Mouse (Mus musculus) MEL (cell line): Measurements from ENCODE around the gene Pde4dip. TPM values are rescaled to one million over a fixed set of nuclear protein-coding genes. Genes with fewer than 3 reads are reported as not detected.
A peak's percentile ranks its signal among the peaks of the same experiment; 100 is the strongest.

Experiments
- DNase-seq: peaks from one replicate; pipeline ENCODE4 v3.0.0; 2011; ENCODE audit warnings: low read depth, low spot score
- H3K27ac ChIP-seq: 2 replicates; pipeline ENCODE4 v1.5.1; 2012; ENCODE audit warnings: low read depth, mild to moderate bottlenecking, control low read depth, low read length, moderate library complexity; ENCODE audit not compliant: control insufficient read depth
- H3K27me3 ChIP-seq, 2 experiments: fragments of 150-350 bp in 1 of 2; sonication (generic) in 1 of 2; 2 replicates each; pipeline ENCODE4 v1.6.1; 2012; ENCODE audit warnings: low read length in 2 of 2, mild to moderate bottlenecking in 2 of 2, improper control_type of control experiment in 1 of 2, moderate library complexity in 1 of 2; ENCODE audit not compliant: insufficient read depth in 2 of 2, control insufficient read depth in 1 of 2
- H3K36me3 ChIP-seq, 2 experiments: 2 replicates each; pipeline ENCODE4 v1.6.1; 2012 to 2014; ENCODE audit warnings: low read length in 2 of 2, improper control_type of control experiment in 1 of 2, inconsistent platforms in 1 of 2, mild to moderate bottlenecking in 1 of 2; ENCODE audit not compliant: insufficient read depth in 2 of 2, control insufficient read depth in 1 of 2
- H3K4me1 ChIP-seq, 2 experiments: fragments of 150-350 bp in 1 of 2; sonication (generic) in 1 of 2; 2 replicates each; pipeline ENCODE4 v1.6.1; 2012; ENCODE audit warnings: low read length in 2 of 2, improper control_type of control experiment in 1 of 2, mild to moderate bottlenecking in 1 of 2; ENCODE audit not compliant: insufficient read depth in 2 of 2, control insufficient read depth in 1 of 2
- H3K4me3 ChIP-seq, 2 experiments: fragments of 150-350 bp in 1 of 2; sonication (generic) in 1 of 2; 2 replicates each; pipeline ENCODE4 v1.5.1; 2012; ENCODE audit warnings: low read depth in 2 of 2, low read length in 2 of 2, mild to moderate bottlenecking in 2 of 2, moderate library complexity in 2 of 2, control low read depth in 1 of 2, improper control_type of control experiment in 1 of 2; ENCODE audit not compliant: control insufficient read depth in 1 of 2, insufficient read depth in 1 of 2
- H3K79me2 ChIP-seq: 2 replicates; pipeline ENCODE4 v1.6.1; 2012; ENCODE audit warnings: mild to moderate bottlenecking, low read length, moderate library complexity; ENCODE audit not compliant: control insufficient read depth, poor library complexity, insufficient read depth
- H3K9ac ChIP-seq: 2 replicates; pipeline ENCODE4 v1.6.1; 2012; ENCODE audit warnings: low read depth, mild to moderate bottlenecking, control low read depth, low read length, moderate library complexity; ENCODE audit not compliant: control insufficient read depth, poor library complexity, severe bottlenecking
- H3K9me3 ChIP-seq: fragments of 150-350 bp; sonication (generic); replicated peaks from 2 replicates; pipeline ENCODE4 v1.6.1; 2012; ENCODE audit warnings: mild to moderate bottlenecking, low read length, improper control_type of control experiment, moderate library complexity; ENCODE audit not compliant: insufficient read depth
- BHLHE40 ChIP-seq: IDR thresholded peaks from 2 replicates; pipeline ENCODE4 v1.6.1; 2012; ENCODE audit warnings: low read depth, mild to moderate bottlenecking, inconsistent platforms, low read length, improper control_type of control experiment, borderline replicate concordance
- E2F4 ChIP-seq: IDR thresholded peaks from 2 replicates; pipeline ENCODE4 v1.6.1; 2011; ENCODE audit warnings: low read depth, low read length, improper control_type of control experiment, borderline replicate concordance
- ELF1 ChIP-seq: IDR thresholded peaks from 2 replicates; pipeline ENCODE4 v1.6.1; 2014; ENCODE audit warnings: low read depth, mild to moderate bottlenecking, inconsistent platforms, low read length, improper control_type of control experiment, moderate library complexity
- EP300 ChIP-seq, 2 experiments: IDR thresholded peaks; 2 replicates each; pipeline ENCODE4 v1.6.1; 2011; ENCODE audit warnings: improper control_type of control experiment in 2 of 2, low read length in 2 of 2, low read depth in 1 of 2, mild to moderate bottlenecking in 1 of 2
- ETS1 ChIP-seq: IDR thresholded peaks from 2 replicates; pipeline ENCODE4 v1.6.1; 2012; ENCODE audit warnings: low read depth, mild to moderate bottlenecking, inconsistent platforms, low read length, improper control_type of control experiment, moderate library complexity
- GATA1 ChIP-seq: IDR thresholded peaks from 2 replicates; pipeline ENCODE4 v1.6.1; 2011; ENCODE audit warnings: low read depth, low read length, improper control_type of control experiment
- MAFK ChIP-seq: IDR thresholded peaks from 2 replicates; pipeline ENCODE4 v1.6.1; 2011; ENCODE audit warnings: low read depth, mild to moderate bottlenecking, low read length, improper control_type of control experiment, borderline replicate concordance
- MAX ChIP-seq: IDR thresholded peaks from 2 replicates; pipeline ENCODE4 v1.6.1; 2011; ENCODE audit warnings: low read length, improper control_type of control experiment
- MAZ ChIP-seq: IDR thresholded peaks from 2 replicates; pipeline ENCODE4 v1.6.1; 2012; ENCODE audit warnings: low read depth, mild to moderate bottlenecking, inconsistent platforms, low read length, improper control_type of control experiment
- MEF2A ChIP-seq: IDR thresholded peaks from 2 replicates; pipeline ENCODE4 v1.6.1; 2014; ENCODE audit warnings: low read depth, mild to moderate bottlenecking, inconsistent platforms, low read length, improper control_type of control experiment; ENCODE audit not compliant: poor library complexity, insufficient replicate concordance, severe bottlenecking; ENCODE audit errors: extremely low read depth
- MXI1 ChIP-seq: IDR thresholded peaks from 2 replicates; pipeline ENCODE4 v1.6.1; 2011; ENCODE audit warnings: mild to moderate bottlenecking, low read depth, low read length, improper control_type of control experiment
- MYB ChIP-seq: IDR thresholded peaks from 2 replicates; pipeline ENCODE4 v1.6.1; 2011; ENCODE audit warnings: mild to moderate bottlenecking, low read depth, low read length, improper control_type of control experiment
- MYC ChIP-seq: IDR thresholded peaks from 2 replicates; pipeline ENCODE4 v1.6.1; 2011; ENCODE audit warnings: low read depth, mild to moderate bottlenecking, low read length, improper control_type of control experiment, moderate library complexity
- POLR2A ChIP-seq, 2 experiments: IDR thresholded peaks; 2 replicates each; pipeline ENCODE4 v1.6.1; 2011 to 2012; ENCODE audit warnings: low read length in 2 of 2, mild to moderate bottlenecking in 2 of 2, control low read depth in 1 of 2, improper control_type of control experiment in 1 of 2, low read depth in 1 of 2, moderate library complexity in 1 of 2; ENCODE audit not compliant: control insufficient read depth in 1 of 2, insufficient read depth in 1 of 2, poor library complexity in 1 of 2
- POLR2AphosphoS2 ChIP-seq: IDR thresholded peaks from 2 replicates; pipeline ENCODE4 v1.6.1; 2011; ENCODE audit warnings: low read length, improper control_type of control experiment
- RCOR1 ChIP-seq: IDR thresholded peaks from 2 replicates; pipeline ENCODE4 v1.6.1; 2012; ENCODE audit warnings: low read depth, mild to moderate bottlenecking, inconsistent platforms, low read length, improper control_type of control experiment
- SIN3A ChIP-seq: IDR thresholded peaks from 2 replicates; pipeline ENCODE4 v1.6.1; 2012; ENCODE audit warnings: low read length, improper control_type of control experiment, inconsistent platforms
- TBP ChIP-seq: IDR thresholded peaks from 2 replicates; pipeline ENCODE4 v1.8.0; 2011; ENCODE audit warnings: low read depth, low read length, improper control_type of control experiment
- TCF12 ChIP-seq: IDR thresholded peaks from 2 replicates; pipeline ENCODE4 v1.6.1; 2014; ENCODE audit warnings: low read depth, mild to moderate bottlenecking, inconsistent platforms, low read length, improper control_type of control experiment, moderate library complexity
- UBTF ChIP-seq: IDR thresholded peaks from 2 replicates; pipeline ENCODE4 v1.6.1; 2012; ENCODE audit warnings: low read depth, mild to moderate bottlenecking, inconsistent platforms, low read length, improper control_type of control experiment, moderate library complexity, borderline replicate concordance; ENCODE audit not compliant: insufficient read depth
- USF1 ChIP-seq: IDR thresholded peaks from 2 replicates; pipeline ENCODE4 v1.6.1; 2014; ENCODE audit warnings: low read depth, mild to moderate bottlenecking, inconsistent platforms, low read length, improper control_type of control experiment, moderate library complexity
- ZMIZ1 ChIP-seq: IDR thresholded peaks from 2 replicates; pipeline ENCODE4 v1.6.1; 2012; ENCODE audit warnings: low read depth, mild to moderate bottlenecking, inconsistent platforms, low read length, improper control_type of control experiment, moderate library complexity
- polyA plus RNA-seq, 2 experiments: library from polyadenylated mRNA; stranded (reverse) in 1 of 2; unstranded in 1 of 2; fragments of >175 nt in 1 of 2; fragments of >200 nt in 1 of 2; gene quantifications; 2 replicates each; pipeline versions ENCODE4 v1.2.1 to v1.2.4; 2012; ENCODE audit warnings: low replicate concordance in 2 of 2, low read depth in 1 of 2; ENCODE audit not compliant: insufficient read length in 2 of 2, insufficient read depth in 1 of 2, missing spikeins in 1 of 2
- total RNA-seq: library from RNA; depleted of rRNA; stranded (reverse); fragments of 300-350 nt; gene quantifications from 2 replicates; pipeline ENCODE4 v1.2.3, GENCODE M21; 2012

The Pde4dip gene
- total and polyA plus RNA-seq, 3 experiments, result 47.6 to 52.4 TPM; not detected in 1

GRCm38 (mm10) chr3:97690590-97690989 is 197.9 kb downstream of the Pde4dip start:
- Histone ChIP-seq H3K36me3 (peaks cover 0 to 20% of the 10 kb centered on the region in 2 experiments; a peak in 2 of 4 replicates), H3K27me3 (no peaks in the 10 kb centered on the region), H3K9me3 (no peaks in the 10 kb centered on the region), H3K79me2 (no peaks in the 10 kb centered on the region), H3K4me1 (peaks cover 16 to 31% of the 10 kb centered on the region in 2 experiments), H3K4me3 (no peak overlapping the region), H3K27ac (no peak overlapping the region), H3K9ac (no peak overlapping the region)
- DNase-seq, result no peak
- TF ChIP-seq TBP (no peak), ELF1 (no peak), MYC (no peak), TCF12 (no peak), MYB (no peak), POLR2AphosphoS2 (no peak)

GRCm38 (mm10) chr3:97689289-97689688 is 199.2 kb downstream of the Pde4dip start:
- Histone ChIP-seq H3K9me3 (no peaks in the 10 kb centered on the region), H3K9ac (no peak overlapping the region), H3K36me3 (peaks cover 0 to 20% of the 10 kb centered on the region in 2 experiments; a peak in 2 of 4 replicates), H3K4me3 (no peak overlapping the region; a peak in 1 of 4 replicates), H3K4me1 (peaks cover 16 to 42% of the 10 kb centered on the region in 2 experiments), H3K79me2 (no peaks in the 10 kb centered on the region), H3K27me3 (no peaks in the 10 kb centered on the region), H3K27ac (peak overlapping the region; percentile 49)
- no peak for TF ChIP-seq POLR2AphosphoS2
- peak; percentile 65; the same call in 1 of the 2 replicates for TF ChIP-seq RCOR1
- peak; percentile 88 for TF ChIP-seq GATA1
- no peak for TF ChIP-seq MAZ
- TF ChIP-seq UBTF, result no peak
- peak; percentile 19; the same call in 1 of the 2 replicates for TF ChIP-seq TCF12
- TF ChIP-seq USF1, result no peak
- TF ChIP-seq MAX, result peak; percentile 68
- TF ChIP-seq BHLHE40, result peak; percentile 50; the same call in 1 of the 2 replicates
- no peak for TF ChIP-seq ZMIZ1
- 0 out of 4 replicates have a peak, but pooled peaks of 1 of the 2 experiments have one; percentile 29 for TF ChIP-seq POLR2A (IDR thresholded peaks at IDR 0.05; ENCODE audit: control insufficient read depth in 1 of 2, insufficient read depth in 1 of 2, low read depth in 1 of 2, low read length in 2 of 2, poor library complexity in 1 of 2)
- peak; percentile 59 to 67; a peak in 2 of 4 replicates for TF ChIP-seq EP300 (IDR thresholded peaks at IDR 0.05; ENCODE audit: low read depth in 1 of 2, low read length in 2 of 2)
- TF ChIP-seq ELF1, result 0 out of 2 replicates have a peak, but pooled peaks have one; percentile 38
- TF ChIP-seq ETS1, result 0 out of 2 replicates have a peak, but pooled peaks have one; percentile 48
- TF ChIP-seq MXI1, result 0 out of 2 replicates have a peak, but pooled peaks have one; percentile 39
- TF ChIP-seq MAFK, result no peak; the same call in 1 of the 2 replicates
- no peak for TF ChIP-seq E2F4
- peak; percentile 77 for TF ChIP-seq SIN3A
- TF ChIP-seq MEF2A, result no peak
- DNase-seq, result peak; percentile 81
